Mouse (Mus musculus) lung, postnatal 0 days (tissue): ENCODE measurements around the gene Rnf157. TPM values are rescaled to one million over a fixed set of nuclear protein-coding genes. Genes with fewer than 3 reads are reported as not detected.
A peak's percentile ranks its signal among the peaks of the same experiment; 100 is the strongest.

Experiments used
- ATAC-seq: fragments of 200-750 bp; cut with Nextera tagmentation; 2 replicates; pipeline ENCODE4 v1.8.0; 2017; ENCODE audit warnings: moderate library complexity
- DNase-seq: peaks from one replicate; pipeline ENCODE4 v3.0.0-alpha.2; 2016; ENCODE audit warnings: low spot score
- H3K27ac ChIP-seq: fragments of 300-500 bp; sonication (generic); 2 replicates; pipeline ENCODE4 v1.5.1; 2014; ENCODE audit warnings: antibody characterized with exemption, mild to moderate bottlenecking, low read length, mixed read lengths
- H3K27me3 ChIP-seq: fragments of 300-500 bp; sonication (generic); replicated peaks from 2 replicates; pipeline ENCODE4 v1.6.1; 2014; ENCODE audit warnings: low read length, mixed read lengths; ENCODE audit not compliant: insufficient read depth
- H3K36me3 ChIP-seq: fragments of 300-500 bp; sonication (generic); 2 replicates; pipeline ENCODE4 v1.6.1; 2014; ENCODE audit warnings: low read length, mixed read lengths; ENCODE audit not compliant: insufficient read depth
- H3K4me1 ChIP-seq: fragments of 300-500 bp; sonication (generic); 2 replicates; pipeline ENCODE4 v1.6.1; 2014; ENCODE audit warnings: antibody characterized with exemption, low read depth, low read length, mixed read lengths; ENCODE audit not compliant: insufficient read depth
- H3K4me2 ChIP-seq: fragments of 300-500 bp; sonication (generic); replicated peaks from 2 replicates; pipeline ENCODE4 v1.6.1; 2014; ENCODE audit warnings: low read depth, mild to moderate bottlenecking, low read length, moderate library complexity, mixed read lengths
- H3K4me3 ChIP-seq: fragments of 300-500 bp; sonication (generic); 2 replicates; pipeline ENCODE4 v1.5.1; 2014; ENCODE audit warnings: low read depth, low read length
- H3K9ac ChIP-seq: fragments of 300-500 bp; sonication (generic); replicated peaks from 2 replicates; pipeline ENCODE4 v1.6.1; 2014; ENCODE audit warnings: low read depth, mild to moderate bottlenecking
- H3K9me3 ChIP-seq: fragments of 300-500 bp; sonication (generic); 2 replicates; pipeline ENCODE4 v1.6.1; 2016; ENCODE audit warnings: low read length, mixed read lengths
- CTCF ChIP-seq: IDR thresholded peaks from 2 replicates; pipeline ENCODE4 v1.5.1; 2016; ENCODE audit warnings: antibody characterized with exemption, mild to moderate bottlenecking
- EP300 ChIP-seq: IDR thresholded peaks from 2 replicates; pipeline ENCODE4 v1.6.1; 2016; ENCODE audit warnings: antibody characterized with exemption, mild to moderate bottlenecking, control low read depth
- WGBS: fragments of 180-500 bp; shearing (Covaris S2); extraction: QIAGEN DNeasy Blood & Tissue Kit; methylation state at CpG from one replicate; pipeline ENCODE4 v1.1.7; 2014; 5-methylcytosine and 5-hydroxymethylcytosine counted together
- polyA plus RNA-seq: library from polyadenylated mRNA; unstranded; fragments of >200 nt; fragmentation: Nextera tagmentation; extraction: Ambion mirVana; gene quantifications from 2 replicates; pipeline ENCODE4 v1.2.1, GENCODE M21; 2015

Rnf157 gene
- polyA plus RNA-seq, 1 experiment from 2014 or later: 1.4 TPM

GRCm38 (mm10) chr11:116446308-116446887, 33.6 kb upstream of the Rnf157 start:
- peak; percentile 37; the same call in 1 of the 2 replicates for ATAC-seq
- H3K36me3 ChIP-seq: no peaks in the 10 kb centered on the region
- H3K4me1 ChIP-seq: no peaks in the 10 kb centered on the region
- H3K4me3 ChIP-seq: no peak overlapping the region
- H3K9ac ChIP-seq: no peak overlapping the region
- peak overlapping the region; percentile 3; the same call in 1 of the 2 replicates for H3K4me2 ChIP-seq
- 0 out of 2 replicates have a peak, but pooled peaks cover 4% of the 10 kb centered on the region for H3K27me3 ChIP-seq
- WGBS: 8% methylated on average over 19 of the region's 19 CpGs
- no peak overlapping the region for H3K27ac ChIP-seq
- no peak for DNase-seq
- no peaks in the 10 kb centered on the region for H3K9me3 ChIP-seq
- TF ChIP-seq CTCF (no peak), EP300 (no peak)

- DNase-seq: peak; percentile 92
- Histone ChIP-seq H3K4me1 (no peaks in the 10 kb centered on the region), H3K36me3 (no peaks in the 10 kb centered on the region), H3K27ac (no peak overlapping the region), H3K27me3 (0 out of 2 replicates have a peak, but pooled peaks cover 4% of the 10 kb centered on the region), H3K4me3 (no peak overlapping the region), H3K9me3 (no peaks in the 10 kb centered on the region), H3K4me2 (no peak overlapping the region), H3K9ac (no peak overlapping the region)
- peak; percentile 99 for TF ChIP-seq CTCF
- no peak for TF ChIP-seq EP300
- ATAC-seq: peak; percentile 84
- WGBS: 26% methylated on average over 16 of the region's 16 CpGs
These were observed 32.9 kb upstream of the Rnf157 start for GRCm38 (mm10) chr11:116445596-116446307.

GRCm38 (mm10) chr11:116443935-116444334, 31.1 kb upstream of the Rnf157 start:
- Histone ChIP-seq H3K36me3 (peaks cover 5% of the 10 kb centered on the region; the same call in 1 of the 2 replicates), H3K27me3 (0 out of 2 replicates have a peak, but pooled peaks cover 4% of the 10 kb centered on the region), H3K9ac (no peak overlapping the region), H3K27ac (no peak overlapping the region), H3K4me1 (no peaks in the 10 kb centered on the region), H3K4me2 (no peak overlapping the region), H3K9me3 (no peaks in the 10 kb centered on the region), H3K4me3 (no peak overlapping the region)
- ATAC-seq: no peak
- whole genome bisulfite sequencing: 90% methylated on average over 6 of the region's 6 CpGs
- DNase-seq: no peak
- TF ChIP-seq EP300: no peak
- no peak for TF ChIP-seq CTCF

- H3K27me3 ChIP-seq: 0 out of 2 replicates have a peak, but pooled peaks cover 4% of the 10 kb centered on the region
- H3K4me1 ChIP-seq: no peaks in the 10 kb centered on the region
- no peaks in the 10 kb centered on the region for H3K9me3 ChIP-seq
- no peak overlapping the region for H3K4me3 ChIP-seq
- no peak for ATAC-seq
- WGBS: 80% methylated on average over 6 of the region's 6 CpGs
- no peak for TF ChIP-seq EP300
- no peak for TF ChIP-seq CTCF
- H3K27ac ChIP-seq: no peak overlapping the region
- no peak overlapping the region for H3K4me2 ChIP-seq
- peaks cover 5% of the 10 kb centered on the region; the same call in 1 of the 2 replicates for H3K36me3 ChIP-seq
- H3K9ac ChIP-seq: no peak overlapping the region
- DNase-seq: no peak
These were observed 30.5 kb upstream of the Rnf157 start for GRCm38 (mm10) chr11:116443311-116443710.

GRCm38 (mm10) chr11:116442867-116443177, 30.0 kb upstream of the Rnf157 start:
- DNase-seq (no peak), ATAC-seq (no peak)
- Histone ChIP-seq H3K36me3 (peaks cover 6% of the 10 kb centered on the region; the same call in 1 of the 2 replicates), H3K27me3 (0 out of 2 replicates have a peak, but pooled peaks cover 4% of the 10 kb centered on the region), H3K4me3 (no peak overlapping the region), H3K4me1 (no peaks in the 10 kb centered on the region), H3K9ac (no peak overlapping the region), H3K27ac (no peak overlapping the region), H3K9me3 (no peaks in the 10 kb centered on the region), H3K4me2 (no peak overlapping the region)
- TF ChIP-seq EP300 (no peak), CTCF (no peak)
- WGBS: 51% methylated on average over 6 of the region's 6 CpGs

- no peak for ATAC-seq
- no peak overlapping the region for H3K27ac ChIP-seq
- H3K27me3 ChIP-seq: 0 out of 2 replicates have a peak, but pooled peaks cover 4% of the 10 kb centered on the region
- WGBS: 76% methylated on average over 15 of the region's 15 CpGs
- H3K9me3 ChIP-seq: no peaks in the 10 kb centered on the region
- no peak overlapping the region for H3K4me3 ChIP-seq
- TF ChIP-seq CTCF: no peak
- no peak for TF ChIP-seq EP300
- DNase-seq: no peak
- peaks cover 11% of the 10 kb centered on the region; the same call in 1 of the 2 replicates for H3K36me3 ChIP-seq
- H3K4me1 ChIP-seq: peaks cover under 1% of the 10 kb centered on the region; the same call in 1 of the 2 replicates
- H3K4me2 ChIP-seq: no peak overlapping the region
- H3K9ac ChIP-seq: no peak overlapping the region
These were observed 29.5 kb upstream of the Rnf157 start for GRCm38 (mm10) chr11:116442129-116442866.
